Mouse (Mus musculus): Measurements from ENCODE around the gene Apobec4. TPM values are rescaled to one million over a fixed set of nuclear protein-coding genes. Genes with fewer than 3 reads are reported as not detected.
A peak's percentile ranks its signal among the peaks of the same experiment; 100 is the strongest.
"Not testable (repeated sequence)": the region's sequence is repeated elsewhere in the genome, so short reads cannot be mapped to it uniquely, and the experiment has no call there.

Gene Apobec4
- polyA plus RNA-seq, 1 experiment from 2014 or later, result not detected

DNA sequence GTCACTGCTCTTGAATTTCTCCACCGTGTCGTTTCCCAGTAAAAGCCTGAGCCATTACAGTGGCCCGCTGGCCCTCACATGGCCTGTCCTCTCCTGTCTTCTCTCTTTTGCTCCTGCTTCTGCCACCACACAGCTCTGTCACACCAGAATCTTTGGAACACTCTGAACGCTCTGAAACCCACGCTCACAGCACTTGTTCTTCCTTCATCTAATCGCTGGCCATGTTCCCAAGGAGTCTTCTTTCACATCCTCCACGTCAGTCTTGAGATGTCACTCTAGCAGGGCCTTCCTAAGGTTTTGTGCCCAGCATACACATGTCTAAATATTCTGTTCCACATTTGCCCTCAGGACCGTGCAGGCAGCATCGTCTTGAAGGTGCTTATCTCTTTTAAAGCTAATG, 20.7 kb downstream of the Apobec4 start:
- H3K27ac ChIP-seq, result no peak overlapping the region
- H3K36me3 ChIP-seq, result peaks cover 69% of the 10 kb centered on the region
- DNase-seq (ENCODE audit: low spot score), result no peak
- H3K4me1 ChIP-seq (replicated peaks), result no peaks in the 10 kb centered on the region; the same call in 1 of the 2 replicates
- WGBS, result 92% methylated on average over 9 of the region's 9 CpGs
- no peak overlapping the region for H3K4me3 ChIP-seq
- no peaks in the 10 kb centered on the region for H3K9me3 ChIP-seq
- H3K27me3 ChIP-seq (ENCODE audit: insufficient read depth, poor library complexity, severe bottlenecking), result peaks cover under 1% of the 10 kb centered on the region; the same call in 1 of the 2 replicates

DNA sequence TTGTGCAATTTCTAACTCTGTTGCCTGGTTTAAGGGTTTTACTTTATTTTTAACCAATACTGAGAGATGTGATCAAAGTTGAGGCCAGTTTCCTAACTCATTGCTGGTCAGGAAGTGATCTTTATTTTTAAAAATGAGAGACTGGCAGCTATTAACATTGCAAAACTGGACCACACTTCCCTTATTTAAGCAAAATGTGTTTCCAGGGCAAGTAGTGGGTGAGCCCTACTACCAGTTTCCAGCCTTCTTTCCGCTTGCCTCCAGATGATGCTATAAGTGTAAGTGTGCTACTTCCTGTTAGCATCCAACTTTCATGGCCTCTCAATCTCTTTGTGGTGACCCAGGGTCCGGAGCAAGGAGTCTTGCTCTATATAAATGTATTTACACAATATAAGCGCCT, 24.2 kb downstream of the Apobec4 start:
- H3K27me3 ChIP-seq (ENCODE audit: insufficient read depth, poor library complexity, severe bottlenecking), result not testable (repeated sequence)
- WGBS, result 97% methylated on average over 3 of the region's 3 CpGs

DNA sequence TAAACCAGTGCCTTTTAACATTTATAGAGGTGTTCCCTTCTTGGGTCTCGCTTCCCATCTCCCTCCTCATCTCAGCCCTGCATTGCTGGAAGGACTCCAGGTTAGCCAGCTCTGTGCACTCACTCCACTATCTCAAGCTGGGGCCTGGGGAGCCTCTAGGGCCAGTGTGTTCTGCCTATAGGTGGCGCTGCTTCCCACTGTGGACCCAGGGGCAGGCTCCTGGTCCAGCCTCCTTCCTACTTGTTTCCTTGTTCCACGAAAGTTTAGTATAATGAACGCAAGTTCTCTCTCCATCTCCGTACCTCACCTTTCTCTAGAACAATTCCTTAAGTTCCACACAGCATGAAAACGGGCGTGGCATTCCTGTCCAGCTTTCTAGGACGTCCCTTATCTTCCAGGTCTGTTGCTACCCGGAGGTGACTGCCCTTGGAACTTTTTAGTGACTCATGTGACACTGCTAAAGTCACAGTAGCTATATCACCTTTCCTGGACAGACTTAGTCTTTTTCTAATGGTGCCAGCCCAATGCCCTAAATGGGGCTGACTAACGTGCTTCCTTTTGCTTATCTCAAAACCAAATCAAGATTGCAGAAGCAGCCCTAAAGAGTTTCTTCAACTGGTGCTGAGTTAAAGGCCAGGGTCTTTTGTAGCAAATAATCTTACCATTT, 28.9 kb downstream of the Apobec4 start:
- Histone ChIP-seq H3K4me1 (replicated peaks) (no peaks in the 10 kb centered on the region), H3K4me3 (no peak overlapping the region), H3K27ac (no peak overlapping the region), H3K36me3 (peaks cover 25% of the 10 kb centered on the region), H3K9me3 (no peaks in the 10 kb centered on the region), H3K27me3 (ENCODE audit: insufficient read depth, poor library complexity, severe bottlenecking) (no peaks in the 10 kb centered on the region)
- WGBS, result 41% methylated on average over 10 of the region's 10 CpGs
- peak; percentile 69 for DNase-seq (ENCODE audit: low spot score)

More for the DNA sequence above, 24.2 kb downstream of the Apobec4 start:
- not testable (repeated sequence) for H3K27ac ChIP-seq; H3K4me3 ChIP-seq; DNase-seq (ENCODE audit: low spot score); H3K9me3 ChIP-seq; H3K4me1 ChIP-seq (replicated peaks)
- peaks cover 67% of the 10 kb centered on the region for H3K36me3 ChIP-seq

DNA sequence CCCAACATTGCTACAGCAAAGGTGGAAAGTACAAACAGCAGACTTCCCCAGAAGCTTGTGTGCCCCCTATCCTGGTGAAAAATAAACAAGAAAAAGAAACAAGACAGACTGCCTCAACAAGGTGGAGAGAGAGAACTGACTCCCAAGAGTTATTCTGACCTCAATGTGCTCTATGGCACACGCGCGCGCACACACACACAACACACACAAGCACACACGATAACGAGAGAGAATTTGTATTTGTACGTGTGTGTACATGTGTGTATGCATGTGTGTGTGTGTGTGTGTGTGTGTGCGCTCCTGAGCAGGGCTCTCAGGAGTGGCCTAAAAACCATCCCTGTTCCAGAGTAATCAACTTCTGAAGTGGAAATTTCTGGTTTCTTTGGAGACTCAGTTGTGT, 34.3 kb downstream of the Apobec4 start:
- H3K27ac ChIP-seq, result no peak overlapping the region
- no peaks in the 10 kb centered on the region for H3K36me3 ChIP-seq
- no peaks in the 10 kb centered on the region for H3K9me3 ChIP-seq
- DNase-seq (ENCODE audit: low spot score), result no peak
- H3K4me3 ChIP-seq, result no peak overlapping the region
- H3K27me3 ChIP-seq (ENCODE audit: insufficient read depth, poor library complexity, severe bottlenecking), result no peaks in the 10 kb centered on the region
- WGBS, result 96% methylated on average over 8 of the region's 8 CpGs
- peaks cover 14% of the 10 kb centered on the region for H3K4me1 ChIP-seq (replicated peaks)

DNA sequence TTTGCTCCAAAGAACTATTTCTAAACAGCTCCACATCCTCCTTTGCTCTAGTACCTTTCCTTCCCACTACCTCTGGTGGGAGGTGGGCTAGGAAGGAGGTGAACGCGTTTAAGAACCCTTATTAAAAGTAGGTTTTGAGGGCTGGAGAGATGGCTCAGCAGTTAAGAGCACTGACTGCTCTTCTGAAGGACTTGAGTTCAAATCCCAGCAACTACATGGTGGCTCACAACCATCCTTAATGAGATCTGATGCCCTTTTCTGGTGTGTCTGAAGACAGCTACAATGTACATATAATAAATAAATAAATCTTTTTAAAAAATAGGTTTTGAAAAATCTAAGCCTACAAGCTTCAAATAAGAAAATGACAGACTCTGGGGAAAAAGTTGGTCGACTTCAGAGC, 35.1 kb downstream of the Apobec4 start:
- not testable (repeated sequence) for H3K4me3 ChIP-seq; H3K27me3 ChIP-seq (ENCODE audit: insufficient read depth, poor library complexity, severe bottlenecking); H3K9me3 ChIP-seq; H3K36me3 ChIP-seq; DNase-seq (ENCODE audit: low spot score); H3K27ac ChIP-seq
- peaks cover 17% of the 10 kb centered on the region for H3K4me1 ChIP-seq (replicated peaks)
- WGBS, result 90% methylated on average over 3 of the region's 3 CpGs

DNA sequence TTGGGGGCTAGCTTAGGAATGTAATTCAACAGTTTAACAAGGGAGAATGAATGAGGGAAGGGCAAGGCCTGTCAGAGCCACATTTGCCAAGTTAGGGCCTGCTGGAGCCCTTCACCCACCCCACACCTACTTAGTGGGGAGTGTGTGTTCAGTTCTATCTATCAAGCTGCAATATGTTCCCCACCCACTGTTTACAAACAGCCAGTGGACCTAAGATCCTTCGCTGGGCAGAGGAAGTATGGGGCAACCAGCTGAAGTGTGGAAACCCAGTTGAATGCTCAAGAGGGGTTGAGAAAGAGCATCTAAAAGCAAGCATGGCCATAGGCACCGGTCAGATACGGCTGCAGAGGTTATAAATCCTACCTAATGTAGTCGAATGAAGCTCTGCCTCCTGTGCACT, 36.6 kb downstream of the Apobec4 start:
- Histone ChIP-seq H3K27me3 (ENCODE audit: insufficient read depth, poor library complexity, severe bottlenecking) (no peaks in the 10 kb centered on the region), H3K4me1 (replicated peaks) (peaks cover 29% of the 10 kb centered on the region), H3K36me3 (no peaks in the 10 kb centered on the region), H3K4me3 (no peak overlapping the region), H3K27ac (no peak overlapping the region; the same call in 1 of the 2 replicates), H3K9me3 (0 out of 2 replicates have a peak, but pooled peaks cover 3% of the 10 kb centered on the region)
- 92% methylated on average over 4 of the region's 4 CpGs for WGBS
- DNase-seq (ENCODE audit: low spot score), result no peak

DNA sequence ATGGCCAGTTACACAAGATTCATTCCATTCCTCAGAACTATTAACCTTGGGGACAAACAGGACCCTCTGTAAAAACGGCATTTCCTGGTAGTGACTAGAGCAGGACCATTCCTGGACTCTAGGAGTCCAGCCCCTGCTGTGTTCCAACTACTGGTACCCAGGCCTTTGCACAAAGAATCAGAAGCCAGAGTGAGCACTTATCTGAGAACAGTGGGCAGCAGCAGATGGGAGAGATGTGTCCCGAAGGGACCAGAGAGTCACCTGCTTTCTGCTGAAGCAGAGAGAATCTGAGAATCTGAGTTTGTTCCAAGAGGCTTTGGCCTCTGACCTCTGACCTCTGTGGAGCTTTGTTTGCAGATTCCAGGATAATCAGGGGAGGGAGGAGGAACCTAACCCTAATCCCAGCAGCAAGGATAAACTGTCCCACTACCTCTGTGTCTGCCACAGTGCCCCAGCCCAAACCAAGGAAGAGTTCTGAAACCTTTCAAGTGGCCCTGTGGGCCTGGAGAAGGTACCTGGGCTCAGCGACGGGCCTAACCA, 37.8 kb downstream of the Apobec4 start:
- 35% methylated on average over 4 of the region's 4 CpGs for WGBS

DNA sequence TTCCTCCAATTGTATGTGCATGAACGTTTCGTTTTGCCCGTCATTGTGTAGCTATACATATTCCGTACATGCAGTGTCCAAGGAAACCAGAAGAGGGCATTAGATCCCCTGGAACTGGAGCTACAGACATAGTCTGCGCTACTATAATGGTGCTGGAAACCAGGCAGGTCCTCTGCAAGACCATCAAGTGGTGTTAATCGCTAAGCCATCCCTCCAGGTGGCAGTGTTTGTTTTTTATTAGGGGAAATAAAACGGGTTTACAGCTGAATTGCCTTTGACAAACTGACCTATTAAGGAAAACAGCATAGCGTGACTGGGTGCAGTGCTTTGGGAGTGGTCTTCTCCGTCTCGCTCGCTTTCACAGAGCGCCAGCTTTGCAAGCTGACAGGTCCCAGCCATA, 39.9 kb downstream of the Apobec4 start:
- no peaks in the 10 kb centered on the region for H3K36me3 ChIP-seq
- H3K4me1 ChIP-seq (replicated peaks), result peaks cover 54% of the 10 kb centered on the region
- H3K4me3 ChIP-seq, result no peak overlapping the region
- no peaks in the 10 kb centered on the region for H3K27me3 ChIP-seq (ENCODE audit: insufficient read depth, poor library complexity, severe bottlenecking)
- H3K9me3 ChIP-seq, result 0 out of 2 replicates have a peak, but pooled peaks cover 4% of the 10 kb centered on the region
- peak; percentile 48 for DNase-seq (ENCODE audit: low spot score)
- H3K27ac ChIP-seq, result peak overlapping the region; percentile 83; the same call in 1 of the 2 replicates
- 27% methylated on average over 12 of the region's 12 CpGs for WGBS

More for the DNA sequence above, 37.8 kb downstream of the Apobec4 start:
- Histone ChIP-seq H3K27ac (peak overlapping the region; percentile 66), H3K27me3 (ENCODE audit: insufficient read depth, poor library complexity, severe bottlenecking) (no peaks in the 10 kb centered on the region), H3K9me3 (0 out of 2 replicates have a peak, but pooled peaks cover 4% of the 10 kb centered on the region), H3K36me3 (no peaks in the 10 kb centered on the region), H3K4me1 (replicated peaks) (peaks cover 39% of the 10 kb centered on the region), H3K4me3 (no peak overlapping the region)
- DNase-seq (ENCODE audit: low spot score), result peak; percentile 32

DNA sequence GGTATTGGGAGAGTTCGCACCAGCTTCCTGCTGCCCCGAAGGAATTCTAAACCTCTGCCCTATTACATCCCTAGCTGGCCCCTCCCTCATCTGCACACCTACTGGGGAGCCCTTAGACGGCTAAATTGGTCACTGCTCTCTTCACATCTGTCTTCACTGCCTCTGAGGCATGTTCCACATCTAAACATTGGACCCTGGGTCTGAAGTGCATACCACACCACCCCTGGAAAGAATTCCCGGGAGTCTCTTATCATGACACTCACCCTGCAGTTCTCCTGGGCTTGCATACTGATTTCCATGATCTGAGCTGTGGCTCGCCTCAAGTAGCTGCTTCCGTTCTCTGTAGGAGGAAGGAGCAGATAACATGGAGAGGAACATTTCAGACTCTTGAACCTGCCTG, 40.5 kb downstream of the Apobec4 start:
- 21% methylated on average over 6 of the region's 6 CpGs for WGBS
- no peak for DNase-seq (ENCODE audit: low spot score)
- H3K27ac ChIP-seq, result peak overlapping the region; percentile 83
- peaks cover 55% of the 10 kb centered on the region for H3K4me1 ChIP-seq (replicated peaks)
- no peak overlapping the region for H3K4me3 ChIP-seq
- no peaks in the 10 kb centered on the region for H3K36me3 ChIP-seq
- no peaks in the 10 kb centered on the region for H3K27me3 ChIP-seq (ENCODE audit: insufficient read depth, poor library complexity, severe bottlenecking)
- H3K9me3 ChIP-seq, result 0 out of 2 replicates have a peak, but pooled peaks cover 4% of the 10 kb centered on the region

DNA sequence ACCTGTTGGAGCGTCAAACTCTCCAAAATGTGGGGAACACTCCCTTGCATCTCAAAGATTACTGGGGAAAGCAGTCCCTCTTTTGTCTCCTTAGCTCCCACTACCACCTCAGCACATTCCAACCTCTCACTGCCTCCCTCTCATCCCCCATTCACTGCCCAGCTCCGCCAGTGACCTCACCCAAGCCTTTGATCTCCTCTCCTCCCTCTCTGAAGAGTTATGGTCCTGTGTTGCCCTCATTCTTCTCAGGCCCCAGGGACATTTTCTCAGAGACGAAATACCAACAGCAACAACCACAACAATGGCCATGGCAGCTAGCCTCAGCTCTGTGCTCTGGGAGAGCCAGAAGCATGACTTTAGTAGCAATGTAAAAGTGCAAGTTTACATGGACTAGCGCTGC, 40.9 kb downstream of the Apobec4 start:
- Histone ChIP-seq H3K4me3 (no peak overlapping the region), H3K4me1 (replicated peaks) (peaks cover 59% of the 10 kb centered on the region), H3K27ac (peak overlapping the region; percentile 83), H3K27me3 (ENCODE audit: insufficient read depth, poor library complexity, severe bottlenecking) (no peaks in the 10 kb centered on the region), H3K9me3 (0 out of 2 replicates have a peak, but pooled peaks cover 4% of the 10 kb centered on the region), H3K36me3 (no peaks in the 10 kb centered on the region)
- WGBS, result 21% methylated on average over 4 of the region's 4 CpGs
- DNase-seq (ENCODE audit: low spot score), result peak; percentile 27

DNA sequence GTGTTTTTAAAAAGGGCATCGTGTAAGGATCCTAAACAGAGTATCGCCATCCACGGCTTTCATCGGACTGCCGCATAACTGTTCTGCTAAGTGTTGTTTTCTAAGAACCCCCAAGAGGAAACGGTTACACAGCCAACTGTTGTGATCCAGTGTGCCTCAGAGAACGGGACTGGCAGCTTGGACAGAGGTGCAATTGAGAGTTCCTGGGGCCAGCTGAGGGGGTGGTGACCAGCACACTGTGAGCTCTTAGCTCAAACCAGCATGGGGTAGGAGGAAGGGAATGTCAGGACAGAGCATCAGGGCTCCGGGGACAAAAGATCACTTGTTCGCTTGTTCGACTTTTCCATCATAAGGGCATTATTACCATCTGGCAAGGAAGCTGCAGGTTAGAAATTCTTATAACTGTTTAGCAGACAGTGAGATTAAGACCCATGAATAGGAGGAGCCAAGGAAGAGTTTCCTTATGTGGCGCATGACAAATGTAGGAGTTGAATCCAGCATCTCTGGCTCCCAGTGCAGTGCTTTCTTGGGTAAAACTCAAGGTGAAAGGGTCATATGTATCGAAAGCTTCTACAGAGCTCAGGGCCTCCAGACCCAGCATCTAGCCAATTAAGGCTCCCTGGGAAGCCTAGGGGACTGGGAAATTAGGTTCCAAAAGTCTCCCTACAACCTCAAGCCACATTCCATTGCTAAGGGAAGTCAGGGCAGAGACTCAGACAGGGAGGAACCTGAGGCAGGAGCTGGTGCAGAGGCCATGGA, 42.6 kb downstream of the Apobec4 start:
- DNase-seq (ENCODE audit: low spot score), result peak; percentile 64
- Histone ChIP-seq H3K4me1 (replicated peaks) (peaks cover 53% of the 10 kb centered on the region), H3K9me3 (0 out of 2 replicates have a peak, but pooled peaks cover 4% of the 10 kb centered on the region), H3K27ac (peak overlapping the region; percentile 83), H3K4me3 (peak overlapping the region; percentile 11; the same call in 1 of the 2 replicates), H3K27me3 (ENCODE audit: insufficient read depth, poor library complexity, severe bottlenecking) (no peaks in the 10 kb centered on the region), H3K36me3 (no peaks in the 10 kb centered on the region)
- 9% methylated on average over 12 of the region's 12 CpGs for WGBS

DNA sequence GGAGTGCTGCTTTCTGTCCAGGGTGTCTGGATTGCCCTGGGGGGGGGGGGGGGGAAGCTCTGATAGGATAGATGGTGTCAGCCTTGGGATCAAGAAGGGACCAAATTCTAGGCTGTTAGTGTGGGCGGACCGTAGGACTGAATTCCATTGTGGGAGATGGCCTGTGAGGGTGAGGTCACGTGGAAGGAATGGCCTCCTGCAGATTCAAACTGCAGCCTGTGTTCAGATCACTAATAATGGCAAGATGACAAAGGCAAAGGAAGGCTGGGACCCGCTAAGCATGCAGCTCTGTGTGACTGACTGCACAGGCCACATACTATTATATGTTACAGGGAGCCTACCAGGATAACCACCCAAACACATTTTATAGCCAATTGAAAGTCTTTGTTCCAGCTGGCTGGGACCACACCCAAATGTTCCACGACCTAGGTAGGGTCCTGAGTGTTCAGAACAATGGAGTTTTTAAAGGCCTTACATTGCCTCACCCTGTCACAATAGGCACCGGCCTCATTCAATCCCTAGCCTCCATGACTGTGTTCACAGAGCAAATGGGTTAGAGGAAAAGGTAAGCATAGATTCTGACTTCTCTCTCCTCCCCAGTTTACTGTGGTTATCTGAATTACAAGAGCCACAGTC, 43.3 kb downstream of the Apobec4 start:
- H3K36me3 ChIP-seq, result no peaks in the 10 kb centered on the region
- 0 out of 2 replicates have a peak, but pooled peaks cover 4% of the 10 kb centered on the region for H3K9me3 ChIP-seq
- 25% methylated on average over 6 of the region's 6 CpGs for WGBS
- H3K27me3 ChIP-seq (ENCODE audit: insufficient read depth, poor library complexity, severe bottlenecking), result no peaks in the 10 kb centered on the region
- peak; percentile 64 for DNase-seq (ENCODE audit: low spot score)
- peaks cover 46% of the 10 kb centered on the region for H3K4me1 ChIP-seq (replicated peaks)
- H3K27ac ChIP-seq, result peak overlapping the region; percentile 83
- no peak overlapping the region for H3K4me3 ChIP-seq
